Mouse (Mus musculus): Measurements from ENCODE around the gene Tecta. TPM values are rescaled to one million over a fixed set of nuclear protein-coding genes. Genes with fewer than 3 reads are reported as not detected.

The Tecta gene
- polyA plus RNA-seq, 1 experiment from 2014 or later = 0.19 TPM

DNA sequence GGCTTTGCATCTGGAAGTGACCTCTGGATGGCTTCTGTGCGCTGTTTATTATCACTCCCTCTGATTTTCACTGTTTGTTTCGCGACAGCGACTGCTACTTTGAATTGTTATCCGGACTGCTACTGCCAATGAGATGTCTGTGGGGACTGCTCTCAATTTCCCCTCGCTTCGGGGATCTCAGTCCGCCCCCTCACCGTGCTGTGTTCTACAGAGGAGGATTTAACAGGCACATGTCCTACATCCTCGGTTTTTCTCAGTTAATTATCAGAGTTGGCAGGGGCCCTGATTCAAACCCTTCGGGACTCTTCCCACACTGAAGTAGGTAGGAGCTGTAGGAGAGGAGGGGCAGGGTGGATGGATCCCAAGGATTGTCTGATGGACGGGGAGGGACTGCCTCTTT lies 67.0 kb downstream of the Tecta start:
- WGBS = 63% methylated on average over 12 of the region's 12 CpGs
- Histone ChIP-seq H3K36me3 (no peaks in the 10 kb centered on the region), H3K4me1 (replicated peaks) (no peaks in the 10 kb centered on the region), H3K9ac (no peak overlapping the region), H3K4me3 (replicated peaks) (no peak overlapping the region), H3K27me3 (replicated peaks) (no peaks in the 10 kb centered on the region), H3K9me3 (no peaks in the 10 kb centered on the region), H3K27ac (no peak overlapping the region), H3K4me2 (replicated peaks) (no peak overlapping the region)
- ATAC-seq = no peak

DNA sequence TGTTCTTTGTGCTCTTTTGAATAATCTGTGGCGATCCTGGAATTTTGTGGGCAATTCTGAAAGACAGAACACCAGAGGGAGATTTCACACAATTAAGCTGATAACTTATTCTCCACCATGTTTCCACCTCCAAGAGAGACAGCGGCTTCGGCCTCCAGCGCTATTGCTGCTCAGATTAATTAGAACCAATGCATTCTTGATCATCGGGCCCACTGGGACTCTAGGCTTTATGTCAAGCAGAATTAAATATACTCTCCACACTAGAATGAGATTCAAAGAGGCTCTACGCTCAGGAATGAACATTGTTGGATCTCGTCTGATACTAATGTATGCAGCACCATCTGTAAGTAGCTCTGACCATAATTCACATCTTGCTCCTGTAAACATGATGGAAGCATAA lies 68.4 kb downstream of the Tecta start:
- Histone ChIP-seq H3K4me2 (replicated peaks) (no peak overlapping the region), H3K36me3 (no peaks in the 10 kb centered on the region), H3K4me3 (replicated peaks) (no peak overlapping the region), H3K27ac (no peak overlapping the region), H3K4me1 (replicated peaks) (no peaks in the 10 kb centered on the region), H3K27me3 (replicated peaks) (no peaks in the 10 kb centered on the region), H3K9me3 (no peaks in the 10 kb centered on the region), H3K9ac (no peak overlapping the region)
- 90% methylated on average over 7 of the region's 7 CpGs for WGBS
- ATAC-seq = no peak

DNA sequence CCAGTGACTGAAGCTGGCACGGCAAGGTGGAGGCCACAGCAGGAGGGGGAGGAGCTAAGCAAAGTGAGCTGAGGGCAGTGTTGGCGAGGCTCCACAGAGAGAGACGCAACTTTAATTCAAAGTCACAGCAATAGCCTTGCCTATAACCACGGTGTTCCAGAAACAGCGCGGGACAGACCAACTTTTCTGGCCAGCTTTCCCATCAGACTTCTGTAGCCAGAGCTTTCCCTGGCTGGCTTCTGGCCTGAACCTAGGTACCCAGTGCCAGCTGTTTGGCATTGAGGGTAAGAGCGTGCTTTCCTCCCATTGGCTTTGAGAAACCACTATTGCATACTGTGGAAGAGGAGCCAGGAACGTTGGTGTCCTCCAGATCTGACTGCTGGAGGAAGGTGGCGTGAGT lies 70.0 kb downstream of the Tecta start:
- Histone ChIP-seq H3K36me3 (no peaks in the 10 kb centered on the region), H3K4me3 (replicated peaks) (no peak overlapping the region), H3K27ac (no peak overlapping the region), H3K4me1 (replicated peaks) (no peaks in the 10 kb centered on the region), H3K27me3 (replicated peaks) (peaks cover 4% of the 10 kb centered on the region), H3K9me3 (no peaks in the 10 kb centered on the region), H3K9ac (no peak overlapping the region), H3K4me2 (replicated peaks) (no peak overlapping the region)
- WGBS = 76% methylated on average over 9 of the region's 9 CpGs
- no peak for ATAC-seq

DNA sequence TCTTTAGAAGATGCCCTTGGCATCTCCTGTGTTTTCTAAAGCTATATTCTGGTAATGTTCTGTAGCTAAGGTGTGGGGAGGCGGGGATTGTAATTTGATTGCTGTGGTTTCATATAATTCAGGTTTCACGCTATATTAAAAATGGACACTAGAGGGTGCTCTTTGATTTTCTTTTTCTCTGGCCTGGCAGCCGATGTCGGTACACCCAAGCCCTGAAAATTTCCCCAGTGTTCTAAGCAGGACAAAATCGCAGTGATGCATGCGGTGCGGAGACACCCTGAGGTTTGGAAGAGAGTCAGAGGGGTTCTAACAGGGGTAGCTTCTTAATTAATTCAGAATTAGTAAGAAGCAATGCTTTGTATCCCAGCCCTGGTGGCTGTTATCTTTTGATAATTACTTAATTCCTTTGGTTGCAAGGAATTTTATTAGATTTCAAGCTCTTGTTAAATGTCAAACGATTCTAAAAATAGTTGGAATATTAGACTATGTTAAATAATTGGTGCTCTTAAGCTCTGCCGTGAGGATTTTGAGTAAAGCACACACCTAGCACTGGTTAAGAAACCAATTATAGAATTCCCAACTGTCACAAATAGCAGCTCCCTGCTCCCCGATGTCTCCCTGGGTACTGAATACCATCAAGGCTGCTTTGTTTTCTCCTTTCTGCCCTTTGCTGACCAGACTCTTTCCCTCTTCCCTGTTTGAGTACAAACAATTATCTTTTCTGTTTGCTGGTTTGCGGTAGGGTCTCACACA lies 72.9 kb downstream of the Tecta start:
- no peak overlapping the region for H3K4me2 ChIP-seq (replicated peaks)
- 30% methylated on average over 11 of the region's 11 CpGs for WGBS
- no peak for ATAC-seq
- H3K4me1 ChIP-seq (replicated peaks) = no peaks in the 10 kb centered on the region
- H3K27me3 ChIP-seq (replicated peaks) = peaks cover 4% of the 10 kb centered on the region
- H3K4me3 ChIP-seq (replicated peaks) = no peak overlapping the region
- no peak overlapping the region for H3K27ac ChIP-seq
- no peaks in the 10 kb centered on the region for H3K36me3 ChIP-seq
- H3K9me3 ChIP-seq = no peaks in the 10 kb centered on the region
- H3K9ac ChIP-seq = no peak overlapping the region

DNA sequence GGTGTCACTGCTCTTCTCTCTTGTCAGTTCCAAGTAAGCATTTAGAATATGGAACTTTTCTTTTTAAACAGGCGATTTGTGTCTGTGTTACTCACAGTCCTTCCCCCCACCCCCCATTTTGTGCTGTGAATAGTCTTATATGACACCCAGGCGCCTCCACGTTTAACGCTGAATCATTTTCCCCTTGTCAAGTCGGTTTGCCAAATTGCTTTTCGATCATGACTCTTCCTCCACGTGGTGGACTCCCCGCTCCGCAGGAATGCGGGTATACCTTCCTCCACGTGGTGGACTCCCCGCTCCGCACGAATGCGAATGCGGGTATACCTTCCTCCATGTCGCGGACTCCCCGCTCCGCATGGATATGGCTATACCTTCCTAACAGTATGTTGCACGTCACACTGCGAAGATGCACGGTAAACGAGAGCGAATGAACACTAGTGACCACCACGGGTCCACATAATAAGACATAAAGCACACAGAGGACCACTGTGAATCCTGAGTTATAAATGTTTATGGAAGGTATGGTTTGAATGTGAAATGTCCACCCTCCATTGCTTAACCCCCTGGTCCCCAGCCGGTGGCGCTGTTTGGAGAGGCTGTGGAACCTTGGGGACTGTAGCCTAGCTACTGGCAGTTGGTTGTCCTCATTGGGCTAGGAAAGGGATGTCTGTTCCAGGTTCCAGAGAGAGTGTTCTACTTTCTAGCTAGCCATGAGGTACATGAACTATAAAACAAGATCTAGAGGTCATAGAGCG lies 74.9 kb downstream of the Tecta start:
- WGBS = 47% methylated on average over 29 of the region's 29 CpGs
- Histone ChIP-seq H3K4me1 (replicated peaks) (no peaks in the 10 kb centered on the region), H3K36me3 (no peaks in the 10 kb centered on the region), H3K4me2 (replicated peaks) (peak overlapping the region; percentile 17; the same call in 1 of the 2 replicates), H3K9ac (no peak overlapping the region), H3K27me3 (replicated peaks) (peaks cover 4% of the 10 kb centered on the region), H3K9me3 (no peaks in the 10 kb centered on the region; the same call in 1 of the 2 replicates), H3K4me3 (replicated peaks) (no peak overlapping the region), H3K27ac (no peak overlapping the region)
- no peak for ATAC-seq

DNA sequence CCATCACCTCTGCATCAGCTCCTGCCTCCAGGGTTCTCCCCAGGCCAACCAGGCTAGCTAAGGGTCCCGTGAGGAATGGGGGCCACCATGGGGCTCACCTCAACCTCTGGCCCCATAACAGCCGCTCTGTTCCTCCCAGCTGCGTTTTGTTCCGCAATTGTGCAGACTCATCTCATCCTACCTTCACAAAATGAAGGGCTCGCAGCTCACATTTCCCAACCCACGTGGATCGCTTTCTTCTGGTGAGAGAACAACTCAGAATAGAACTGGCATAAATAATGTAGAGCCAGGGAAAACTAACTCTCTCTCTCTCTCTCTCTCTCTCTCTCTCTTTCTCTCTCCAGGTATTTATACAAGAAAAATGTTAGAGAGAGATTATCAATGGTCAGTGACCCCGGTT lies 76.5 kb downstream of the Tecta start:
- no peak overlapping the region for H3K27ac ChIP-seq
- 93% methylated on average over 8 of the region's 8 CpGs for WGBS

DNA sequence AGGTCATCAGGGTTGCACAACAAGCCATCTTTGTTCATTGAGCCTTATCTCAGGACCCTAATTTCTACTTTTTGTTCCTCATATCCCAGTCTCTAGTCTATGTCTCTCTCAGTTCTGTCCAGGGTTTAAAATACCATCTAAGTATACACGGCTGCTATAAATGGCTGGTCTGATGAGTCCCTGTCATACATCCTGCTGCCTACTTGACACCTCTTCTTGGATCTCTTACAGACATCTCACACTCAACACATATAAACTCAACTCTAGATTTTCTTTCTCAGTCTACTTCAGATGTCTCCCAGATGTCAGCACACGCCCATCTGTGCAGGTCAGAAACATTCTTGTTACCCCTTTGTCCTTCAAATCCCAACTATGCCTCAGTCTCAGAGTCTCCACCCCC lies 78.3 kb downstream of the Tecta start:
- no peak overlapping the region for H3K4me2 ChIP-seq (replicated peaks)
- peaks cover 4% of the 10 kb centered on the region for H3K27me3 ChIP-seq (replicated peaks)
- no peak overlapping the region for H3K9ac ChIP-seq
- H3K36me3 ChIP-seq = no peaks in the 10 kb centered on the region
- H3K9me3 ChIP-seq = no peaks in the 10 kb centered on the region; the same call in 1 of the 2 replicates
- WGBS = 82% methylated on average over 2 of the region's 2 CpGs
- H3K4me3 ChIP-seq (replicated peaks) = no peak overlapping the region
- ATAC-seq = no peak
- no peaks in the 10 kb centered on the region for H3K4me1 ChIP-seq (replicated peaks)
- no peak overlapping the region for H3K27ac ChIP-seq

More for the DNA sequence above, 76.5 kb downstream of the Tecta start:
- Histone ChIP-seq H3K9me3 (no peaks in the 10 kb centered on the region; the same call in 1 of the 2 replicates), H3K36me3 (no peaks in the 10 kb centered on the region), H3K4me2 (replicated peaks) (no peak overlapping the region), H3K27me3 (replicated peaks) (peaks cover 4% of the 10 kb centered on the region), H3K4me3 (replicated peaks) (no peak overlapping the region), H3K4me1 (replicated peaks) (no peaks in the 10 kb centered on the region), H3K9ac (no peak overlapping the region)
- no peak for ATAC-seq

DNA sequence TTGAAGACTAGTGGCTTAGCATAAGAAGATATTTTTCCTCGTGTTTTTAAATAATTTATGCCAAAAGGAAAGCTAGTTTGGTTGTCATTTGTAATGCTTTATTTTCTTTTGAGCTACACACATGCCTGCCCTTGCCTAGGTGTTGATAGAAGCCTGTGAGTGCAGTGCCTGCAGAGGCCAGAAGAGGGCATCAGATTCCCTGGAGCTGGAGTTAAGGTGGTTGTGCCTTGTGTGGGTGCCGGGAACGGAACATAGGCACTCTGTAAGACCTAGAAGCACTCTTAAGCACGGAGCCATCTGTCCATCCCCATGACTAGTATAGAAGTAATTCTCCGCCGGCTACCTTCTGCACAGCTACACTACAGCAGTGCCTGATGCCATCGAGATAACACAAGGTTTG lies 79.1 kb downstream of the Tecta start:
- Histone ChIP-seq H3K4me3 (replicated peaks) (no peak overlapping the region), H3K4me2 (replicated peaks) (no peak overlapping the region), H3K9me3 (no peaks in the 10 kb centered on the region; the same call in 1 of the 2 replicates), H3K4me1 (replicated peaks) (no peaks in the 10 kb centered on the region), H3K36me3 (no peaks in the 10 kb centered on the region), H3K9ac (no peak overlapping the region), H3K27me3 (replicated peaks) (peaks cover 4% of the 10 kb centered on the region), H3K27ac (no peak overlapping the region)
- ATAC-seq = no peak
- 92% methylated on average over 7 of the region's 7 CpGs for WGBS

DNA sequence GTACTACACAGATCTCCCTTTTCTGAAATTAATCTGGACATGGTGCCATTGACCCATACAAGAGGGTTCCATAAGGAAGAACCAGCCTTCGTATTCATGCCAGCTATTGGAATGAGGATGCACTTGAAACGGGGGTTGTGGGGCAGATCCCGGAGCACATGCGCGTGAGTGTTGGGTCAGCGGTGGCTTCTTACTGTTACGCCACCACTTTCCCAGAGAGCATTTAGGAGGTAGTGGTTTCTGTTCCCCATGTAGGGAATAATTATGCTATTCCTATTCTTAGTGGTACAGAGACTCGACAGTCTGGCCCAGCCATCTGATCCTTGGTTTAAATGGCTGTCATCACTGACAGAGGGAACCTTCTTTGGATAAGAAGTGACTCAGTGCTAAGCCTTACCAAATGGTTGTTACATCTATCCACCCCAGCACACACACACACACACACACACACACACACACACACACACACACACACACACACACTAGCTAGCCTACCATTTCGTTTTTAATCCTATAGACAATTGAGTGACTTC lies 81.2 kb downstream of the Tecta start:
- no peak overlapping the region for H3K4me3 ChIP-seq (replicated peaks)
- no peaks in the 10 kb centered on the region for H3K4me1 ChIP-seq (replicated peaks)
- H3K27me3 ChIP-seq (replicated peaks) = no peaks in the 10 kb centered on the region
- no peak overlapping the region for H3K9ac ChIP-seq
- no peaks in the 10 kb centered on the region for H3K36me3 ChIP-seq
- ATAC-seq = no peak
- no peak overlapping the region for H3K27ac ChIP-seq
- H3K9me3 ChIP-seq = no peaks in the 10 kb centered on the region; the same call in 1 of the 2 replicates
- 92% methylated on average over 9 of the region's 9 CpGs for WGBS
- H3K4me2 ChIP-seq (replicated peaks) = no peak overlapping the region

DNA sequence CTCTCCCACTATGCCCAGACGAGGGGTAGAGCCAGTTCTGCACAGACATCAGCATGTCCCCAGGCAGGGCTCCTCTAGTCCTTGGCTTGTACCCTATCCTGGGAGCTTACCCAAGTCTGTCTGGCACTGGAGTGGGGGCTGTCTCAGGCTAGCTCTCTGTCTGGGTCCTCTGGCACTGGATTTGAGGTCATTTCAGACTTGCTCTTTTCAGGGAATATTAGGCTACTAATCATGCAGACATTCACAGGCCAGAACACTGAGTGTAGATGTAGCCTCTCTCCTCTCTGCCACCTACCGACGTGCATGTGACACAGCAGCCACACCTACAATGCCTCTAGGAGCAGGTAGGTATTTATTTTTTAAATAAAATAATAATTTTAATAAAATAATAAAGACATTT lies 82.4 kb downstream of the Tecta start:
- Histone ChIP-seq H3K27ac (no peak overlapping the region), H3K4me2 (replicated peaks) (no peak overlapping the region), H3K9me3 (no peaks in the 10 kb centered on the region; the same call in 1 of the 2 replicates), H3K36me3 (no peaks in the 10 kb centered on the region), H3K4me1 (replicated peaks) (no peaks in the 10 kb centered on the region), H3K27me3 (replicated peaks) (no peaks in the 10 kb centered on the region), H3K9ac (no peak overlapping the region), H3K4me3 (replicated peaks) (no peak overlapping the region)
- 39% methylated on average over 3 of the region's 3 CpGs for WGBS
- ATAC-seq = no peak

DNA sequence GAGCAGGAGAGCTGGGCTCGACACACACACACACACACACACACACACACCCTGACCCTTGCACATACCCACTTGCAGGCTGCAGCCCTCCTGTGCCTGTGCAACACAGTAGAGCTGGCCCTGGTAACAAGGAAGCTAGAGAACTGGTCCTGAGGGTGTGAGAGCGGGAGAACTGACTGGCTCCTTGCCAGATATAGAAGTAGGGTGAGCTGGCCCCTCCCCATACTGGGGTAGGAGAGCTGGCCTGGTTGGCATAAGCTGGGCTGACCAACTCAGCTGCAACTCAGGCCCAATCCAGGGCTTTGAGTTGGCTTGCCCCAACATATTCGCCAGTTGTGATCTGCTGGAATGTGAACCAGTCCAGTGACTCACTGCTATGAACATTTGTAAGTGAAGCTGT lies 83.9 kb downstream of the Tecta start:
- H3K27ac ChIP-seq = no peak overlapping the region
- H3K4me3 ChIP-seq (replicated peaks) = no peak overlapping the region
- no peak overlapping the region for H3K4me2 ChIP-seq (replicated peaks)
- H3K27me3 ChIP-seq (replicated peaks) = no peaks in the 10 kb centered on the region
- no peaks in the 10 kb centered on the region for H3K36me3 ChIP-seq
- no peaks in the 10 kb centered on the region; the same call in 1 of the 2 replicates for H3K9me3 ChIP-seq
- H3K4me1 ChIP-seq (replicated peaks) = no peaks in the 10 kb centered on the region
- H3K9ac ChIP-seq = no peak overlapping the region
- ATAC-seq = peak; percentile 55; the same call in 1 of the 2 replicates
- WGBS = 64% methylated on average over 3 of the region's 3 CpGs

DNA sequence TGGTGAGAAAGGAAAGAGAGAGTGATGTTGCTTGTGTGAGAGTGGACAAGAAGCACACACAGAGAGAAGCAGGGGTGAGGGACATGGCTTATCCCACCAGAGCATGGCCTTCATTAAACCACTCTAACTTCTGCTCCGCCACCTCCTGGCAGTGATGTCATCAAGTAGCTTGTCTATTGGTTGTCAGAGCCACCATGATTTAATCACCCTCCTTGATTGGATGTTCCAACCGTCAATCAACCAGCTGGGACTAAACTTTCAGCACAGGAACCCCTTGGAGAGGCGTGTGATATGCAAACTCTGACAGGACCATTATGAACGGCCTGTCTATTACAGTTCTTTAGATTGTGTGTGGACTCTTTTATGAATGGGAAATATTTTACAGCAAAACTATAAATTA lies 84.8 kb downstream of the Tecta start:
- Histone ChIP-seq H3K27ac (no peak overlapping the region), H3K9ac (no peak overlapping the region), H3K36me3 (no peaks in the 10 kb centered on the region), H3K4me2 (replicated peaks) (no peak overlapping the region), H3K4me3 (replicated peaks) (no peak overlapping the region), H3K27me3 (replicated peaks) (no peaks in the 10 kb centered on the region), H3K9me3 (no peaks in the 10 kb centered on the region), H3K4me1 (replicated peaks) (no peaks in the 10 kb centered on the region)
- ATAC-seq = no peak
- WGBS = 61% methylated on average over 4 of the region's 4 CpGs
